Mouse (Mus musculus): ENCODE data around the gene Qk. TPM values are rescaled to one million over a fixed set of nuclear protein-coding genes. Genes with fewer than 3 reads are reported as not detected.

The Qk gene
- 17.2 and 19.1 TPM in 2 replicates for polyA plus RNA-seq (2015; fragmentation: Nextera tagmentation; extraction: Ambion mirVana)

DNA sequence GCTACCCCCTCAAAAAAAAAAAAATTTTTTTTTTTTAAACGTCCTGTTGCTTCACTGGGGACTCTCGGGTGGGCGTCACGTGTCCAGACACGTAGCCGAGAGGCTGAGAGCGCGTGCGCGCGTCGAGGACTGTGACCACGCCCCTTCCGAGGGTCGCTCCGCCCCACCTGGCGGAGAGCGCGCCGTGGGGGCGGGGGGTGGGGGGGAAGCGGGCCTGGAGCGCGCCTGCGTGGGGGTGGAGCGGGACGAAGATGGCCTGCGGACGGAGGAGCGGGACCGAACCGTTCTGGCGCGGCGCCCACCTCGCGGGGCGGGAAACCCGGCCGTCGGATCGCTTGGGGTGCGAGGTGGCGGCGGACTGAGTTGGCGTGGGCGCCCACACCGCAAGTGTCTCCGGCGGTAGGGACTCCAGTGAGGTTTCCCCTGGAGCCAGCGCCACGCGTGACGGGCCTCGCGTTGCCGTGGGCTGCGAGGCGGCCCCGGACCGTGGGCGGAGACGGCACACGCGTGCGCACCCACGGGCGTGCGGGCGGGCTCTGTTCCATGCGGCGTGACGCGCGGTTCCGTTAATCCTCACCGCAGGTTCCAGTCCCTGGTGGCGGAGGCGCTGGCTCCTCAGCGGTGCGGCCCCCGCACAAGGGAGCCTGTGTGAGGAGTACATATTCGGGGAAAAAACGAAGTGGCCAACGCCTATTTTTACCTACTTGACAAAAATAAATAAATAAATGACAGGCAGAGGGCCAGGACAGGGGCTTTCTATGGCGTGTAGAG lies at the start of gene Qk:
Gene Qk (minus strand): TSS at position 170 of the 771 bp plus-strand sequence.
- under 1% methylated on average over 84 of the region's 86 CpGs for WGBS
- Histone ChIP-seq H3K4me2 (peak within 1 kb of the TSS; percentile 58), H3K27ac (peak within 1 kb of the TSS; percentile 99), H3K4me1 (no peaks in the 10 kb centered on the region), H3K36me3 (no peaks in the 10 kb centered on the region), H3K4me3 (replicated peaks) (peak within 1 kb of the TSS; percentile 77), H3K27me3 (replicated peaks) (no peaks in the 10 kb centered on the region), H3K9me3 (no peaks in the 10 kb centered on the region), H3K9ac (peak within 1 kb of the TSS; percentile 96)
- peak; percentile 68 for ATAC-seq (ENCODE audit: insufficient read depth, low FRiP score, low read depth)

DNA sequence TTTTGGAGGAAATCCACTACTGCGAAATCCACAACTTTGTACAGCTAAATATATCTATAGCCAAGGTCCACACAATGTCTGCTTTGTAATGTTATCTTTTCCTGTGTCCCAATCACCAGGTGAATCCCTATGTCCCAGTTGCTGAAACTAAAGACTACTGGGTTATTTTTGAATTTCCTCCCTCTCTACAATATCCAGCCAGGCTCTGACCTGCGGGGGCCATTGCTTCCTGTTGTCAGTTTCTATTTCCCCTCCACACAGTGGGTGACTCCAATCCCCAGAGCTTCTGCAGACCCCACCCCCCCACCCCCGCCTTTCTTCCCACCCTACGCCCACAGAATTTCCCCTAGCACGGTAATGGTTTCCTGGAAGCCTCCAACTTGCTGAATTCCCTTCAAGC lies 47.4 kb upstream of the Qk start:
- no peak overlapping the region for H3K9ac ChIP-seq
- H3K36me3 ChIP-seq: no peaks in the 10 kb centered on the region
- H3K27me3 ChIP-seq (replicated peaks): no peaks in the 10 kb centered on the region
- no peak overlapping the region for H3K27ac ChIP-seq
- no peaks in the 10 kb centered on the region for H3K4me1 ChIP-seq
- no peak overlapping the region for H3K4me2 ChIP-seq
- ATAC-seq (ENCODE audit: insufficient read depth, low FRiP score, low read depth): no peak
- no peak overlapping the region for H3K4me3 ChIP-seq (replicated peaks)
- WGBS: 79% methylated on average over 5 of the region's 5 CpGs
- H3K9me3 ChIP-seq: no peaks in the 10 kb centered on the region

DNA sequence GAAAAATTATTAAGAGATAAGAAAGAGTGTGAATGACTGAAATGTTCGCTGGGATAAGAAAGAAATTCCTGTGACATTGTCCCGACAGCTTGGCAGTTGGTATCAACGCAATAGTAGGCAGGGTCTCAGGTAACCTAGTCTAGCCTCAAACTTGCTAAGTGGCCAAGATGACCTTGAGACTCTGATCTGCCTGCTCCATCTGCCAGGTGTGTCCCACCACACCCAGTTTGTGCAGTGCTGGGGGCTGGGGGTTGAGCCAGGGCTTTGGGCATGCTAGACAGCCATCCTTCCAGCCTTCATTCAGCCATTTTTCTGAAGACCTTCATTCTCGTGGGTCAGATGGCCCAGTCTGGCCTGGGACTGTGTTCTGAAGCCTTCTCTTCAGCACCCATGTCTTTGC lies 46.9 kb upstream of the Qk start:
- no peaks in the 10 kb centered on the region for H3K27me3 ChIP-seq (replicated peaks)
- H3K27ac ChIP-seq: no peak overlapping the region
- H3K4me2 ChIP-seq: no peak overlapping the region
- no peak overlapping the region for H3K4me3 ChIP-seq (replicated peaks)
- H3K4me1 ChIP-seq: no peaks in the 10 kb centered on the region
- no peaks in the 10 kb centered on the region for H3K9me3 ChIP-seq
- no peak overlapping the region for H3K9ac ChIP-seq
- no peaks in the 10 kb centered on the region for H3K36me3 ChIP-seq
- WGBS: 73% methylated on average over 4 of the region's 4 CpGs
- ATAC-seq (ENCODE audit: insufficient read depth, low FRiP score, low read depth): no peak

DNA sequence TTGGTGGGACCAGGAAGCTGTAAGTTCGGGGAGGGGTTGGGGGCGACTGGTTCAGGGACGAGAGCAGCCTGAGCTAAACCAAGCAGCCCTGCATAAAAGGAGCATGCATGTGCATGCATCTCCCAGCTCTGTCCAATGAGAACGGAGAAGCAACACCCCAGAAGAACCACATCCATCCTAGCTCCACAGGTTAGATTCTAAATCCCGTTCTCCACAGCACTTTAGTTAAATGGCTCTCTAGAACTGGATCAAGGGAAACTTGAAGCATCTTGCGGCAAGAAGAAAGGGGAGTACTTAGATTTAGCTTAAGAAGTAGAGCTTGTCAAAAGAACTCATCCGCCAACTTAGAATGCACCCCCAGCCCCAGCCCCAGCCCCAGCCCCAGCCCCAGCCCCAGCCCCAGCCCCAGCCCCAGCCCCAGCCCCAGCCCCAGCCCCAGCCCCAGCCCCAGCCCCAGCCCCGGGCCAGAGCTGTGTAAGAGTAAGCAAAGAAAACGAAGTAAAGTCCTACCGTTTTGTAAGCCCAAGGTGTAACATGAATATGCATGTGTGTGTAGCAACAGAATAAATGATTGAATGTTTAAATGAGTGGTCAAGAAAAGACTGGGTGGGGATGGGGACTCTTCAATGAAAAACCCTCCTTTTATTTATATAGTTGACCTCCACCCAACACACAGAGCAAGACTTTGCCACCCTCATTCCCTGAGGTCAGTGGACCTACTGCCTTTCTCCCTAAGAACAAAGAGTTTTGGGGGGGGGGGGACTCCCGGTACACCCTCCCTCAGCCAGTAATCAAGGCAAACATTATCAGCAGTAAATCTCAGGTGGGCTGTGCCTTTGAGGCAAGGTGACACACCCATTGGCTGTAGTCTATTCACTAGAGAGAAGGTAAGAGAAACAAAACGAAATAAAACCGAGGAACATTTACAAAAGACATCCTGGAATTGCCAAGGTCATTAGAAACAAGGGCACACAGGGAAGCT lies 46.1 kb upstream of the Qk start:
- Histone ChIP-seq H3K4me1 (no peaks in the 10 kb centered on the region), H3K9ac (no peak overlapping the region), H3K4me3 (replicated peaks) (no peak overlapping the region), H3K27me3 (replicated peaks) (no peaks in the 10 kb centered on the region), H3K4me2 (no peak overlapping the region), H3K9me3 (no peaks in the 10 kb centered on the region), H3K36me3 (no peaks in the 10 kb centered on the region), H3K27ac (no peak overlapping the region)
- ATAC-seq (ENCODE audit: insufficient read depth, low FRiP score, low read depth): no peak
- 61% methylated on average over 13 of the region's 13 CpGs for WGBS

DNA sequence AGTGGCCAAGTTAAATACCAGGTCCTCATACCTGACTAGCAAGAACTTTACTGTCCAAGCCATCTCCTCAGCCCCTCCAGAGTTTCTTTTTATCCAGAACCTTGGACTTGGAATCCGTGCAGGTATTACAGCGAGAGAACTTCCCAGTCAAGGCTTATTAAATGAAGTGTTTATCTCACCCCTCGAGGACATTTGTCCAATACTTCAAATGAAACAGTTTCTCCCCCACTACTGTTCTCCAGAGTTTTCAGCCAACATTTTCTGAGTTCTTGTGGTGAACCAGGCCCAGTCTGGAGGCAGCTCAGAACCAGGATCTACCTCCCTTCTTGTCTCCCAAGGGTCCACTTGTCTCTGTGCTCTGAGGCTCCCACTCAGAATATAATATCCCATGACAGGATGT lies 43.5 kb upstream of the Qk start:
- Histone ChIP-seq H3K36me3 (no peaks in the 10 kb centered on the region), H3K27me3 (replicated peaks) (no peaks in the 10 kb centered on the region), H3K4me3 (replicated peaks) (no peak overlapping the region), H3K9ac (no peak overlapping the region), H3K4me1 (no peaks in the 10 kb centered on the region), H3K4me2 (no peak overlapping the region), H3K9me3 (no peaks in the 10 kb centered on the region), H3K27ac (no peak overlapping the region)
- 77% methylated on average over 3 of the region's 3 CpGs for WGBS
- no peak for ATAC-seq (ENCODE audit: insufficient read depth, low FRiP score, low read depth)

DNA sequence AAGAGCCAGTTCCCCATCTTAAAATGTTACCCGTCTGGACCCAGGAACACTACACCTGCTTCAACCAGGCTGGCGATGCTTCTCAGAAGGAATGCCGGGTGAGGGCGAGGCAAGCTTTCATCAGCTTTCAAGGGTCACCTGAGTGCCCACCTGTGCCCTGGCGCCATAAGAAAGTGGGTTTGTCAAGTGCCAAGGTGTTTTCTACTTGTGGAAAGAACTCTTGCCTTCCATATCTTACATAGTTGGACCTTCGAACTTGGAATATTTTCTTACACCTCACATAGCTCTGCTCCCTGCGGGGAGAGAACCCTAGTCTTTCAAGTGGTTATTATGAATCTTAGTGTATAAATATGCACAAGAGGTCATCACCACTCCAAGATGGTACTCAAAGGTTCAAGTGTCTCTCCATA lies 42.2 kb upstream of the Qk start:
- no peaks in the 10 kb centered on the region for H3K27me3 ChIP-seq (replicated peaks)
- no peaks in the 10 kb centered on the region for H3K9me3 ChIP-seq
- ATAC-seq (ENCODE audit: insufficient read depth, low FRiP score, low read depth): no peak
- no peak overlapping the region for H3K4me3 ChIP-seq (replicated peaks)
- WGBS: 86% methylated on average over 7 of the region's 7 CpGs
- no peak overlapping the region for H3K9ac ChIP-seq
- no peaks in the 10 kb centered on the region for H3K36me3 ChIP-seq
- H3K27ac ChIP-seq: no peak overlapping the region
- no peaks in the 10 kb centered on the region for H3K4me1 ChIP-seq
- H3K4me2 ChIP-seq: no peak overlapping the region

DNA sequence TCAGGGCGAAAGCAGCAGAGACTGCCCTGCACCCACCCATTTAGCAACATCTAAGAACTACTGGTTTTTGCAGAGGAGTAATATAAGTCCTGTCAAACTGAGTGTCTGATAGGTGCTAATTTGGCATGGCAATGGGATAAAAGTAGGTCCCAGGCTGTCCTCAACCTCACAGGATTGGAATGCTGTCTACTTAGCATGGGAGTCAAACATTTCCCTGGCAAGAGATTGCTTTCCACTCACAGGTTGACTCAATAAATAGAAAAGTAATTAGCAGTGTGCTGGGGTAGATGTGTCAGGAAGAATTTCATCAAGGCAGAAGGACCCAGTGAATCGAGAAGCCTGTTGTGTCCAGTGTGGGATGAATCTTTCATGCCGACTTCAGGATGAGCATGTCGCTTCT lies 41.1 kb upstream of the Qk start:
- Histone ChIP-seq H3K4me1 (no peaks in the 10 kb centered on the region), H3K4me3 (replicated peaks) (no peak overlapping the region), H3K9ac (no peak overlapping the region), H3K27ac (no peak overlapping the region), H3K9me3 (no peaks in the 10 kb centered on the region), H3K36me3 (no peaks in the 10 kb centered on the region), H3K27me3 (replicated peaks) (no peaks in the 10 kb centered on the region), H3K4me2 (no peak overlapping the region)
- 74% methylated on average over 4 of the region's 4 CpGs for WGBS
- no peak for ATAC-seq (ENCODE audit: insufficient read depth, low FRiP score, low read depth)

DNA sequence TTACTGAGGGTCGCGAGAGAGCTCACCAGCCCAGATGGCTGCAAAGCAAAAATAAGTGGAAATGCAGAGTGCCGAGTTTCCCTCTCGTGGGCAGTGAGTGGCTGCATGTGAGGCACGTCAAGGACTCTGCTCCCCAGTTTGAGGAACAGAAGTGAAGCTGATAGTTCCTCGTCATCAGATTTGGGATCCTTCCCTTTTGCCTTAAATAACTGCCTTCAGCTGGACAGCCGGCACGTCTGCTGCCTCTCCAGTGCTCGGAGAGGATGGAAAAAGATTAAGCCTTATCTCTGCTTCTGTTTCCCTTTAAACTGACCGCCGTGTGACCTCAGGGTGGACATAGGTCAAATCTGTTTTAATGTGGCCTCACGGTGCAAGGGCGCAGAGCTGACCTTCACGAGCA lies 39.8 kb upstream of the Qk start:
- 49% methylated on average over 14 of the region's 14 CpGs for WGBS
- Histone ChIP-seq H3K27me3 (replicated peaks) (no peaks in the 10 kb centered on the region), H3K4me3 (replicated peaks) (no peak overlapping the region), H3K9ac (no peak overlapping the region), H3K4me2 (no peak overlapping the region), H3K36me3 (no peaks in the 10 kb centered on the region), H3K27ac (no peak overlapping the region), H3K9me3 (no peaks in the 10 kb centered on the region), H3K4me1 (no peaks in the 10 kb centered on the region)
- no peak for ATAC-seq (ENCODE audit: insufficient read depth, low FRiP score, low read depth)

DNA sequence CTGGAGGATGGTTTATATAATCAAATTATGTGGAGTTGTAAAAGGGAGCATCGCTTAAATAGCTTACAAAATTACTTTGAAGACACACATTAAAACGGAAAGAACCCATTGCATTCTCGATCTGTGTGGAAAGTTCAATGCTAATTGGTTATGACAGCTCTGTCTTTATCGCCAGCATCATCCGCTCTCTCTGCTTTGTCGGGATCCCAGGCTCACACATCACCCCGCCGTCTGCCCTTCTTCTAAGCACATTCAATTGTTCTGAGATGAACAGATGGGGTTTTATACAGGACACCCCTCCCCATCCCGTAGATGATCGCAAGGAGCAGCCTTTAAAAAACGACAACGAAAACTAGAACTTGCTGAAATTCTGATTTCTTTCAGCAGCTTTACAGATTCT lies 37.7 kb upstream of the Qk start:
- 87% methylated on average over 12 of the region's 12 CpGs for WGBS
- H3K9ac ChIP-seq: no peak overlapping the region
- no peaks in the 10 kb centered on the region for H3K27me3 ChIP-seq (replicated peaks)
- no peaks in the 10 kb centered on the region for H3K9me3 ChIP-seq
- no peaks in the 10 kb centered on the region for H3K36me3 ChIP-seq
- H3K4me3 ChIP-seq (replicated peaks): no peak overlapping the region
- H3K4me1 ChIP-seq: no peaks in the 10 kb centered on the region
- no peak overlapping the region for H3K27ac ChIP-seq
- no peak overlapping the region for H3K4me2 ChIP-seq
- no peak for ATAC-seq (ENCODE audit: insufficient read depth, low FRiP score, low read depth)

DNA sequence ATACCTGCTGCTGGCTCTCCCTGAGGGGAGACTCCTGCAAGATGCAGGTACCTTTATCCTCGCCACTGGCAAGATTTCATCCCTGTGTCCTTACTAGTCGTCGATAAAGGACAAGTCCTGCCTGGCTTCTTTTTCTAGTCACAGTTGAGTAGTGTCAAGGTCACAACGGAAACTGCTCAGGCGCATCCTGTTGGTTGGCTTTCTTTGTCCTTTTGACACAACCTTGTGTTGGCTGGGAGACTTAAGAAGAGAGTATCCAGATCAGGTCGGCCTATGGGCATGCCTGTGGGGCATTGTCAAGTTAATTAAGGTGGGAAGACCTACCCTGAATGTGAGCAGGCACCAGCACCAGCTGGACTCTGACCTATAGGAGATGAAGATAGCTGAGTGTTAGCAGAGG lies 36.6 kb upstream of the Qk start:
- Histone ChIP-seq H3K9me3 (no peaks in the 10 kb centered on the region), H3K4me3 (replicated peaks) (no peak overlapping the region), H3K4me2 (no peak overlapping the region), H3K27ac (no peak overlapping the region), H3K27me3 (replicated peaks) (no peaks in the 10 kb centered on the region), H3K9ac (no peak overlapping the region), H3K36me3 (no peaks in the 10 kb centered on the region), H3K4me1 (no peaks in the 10 kb centered on the region)
- 60% methylated on average over 6 of the region's 6 CpGs for WGBS
- ATAC-seq (ENCODE audit: insufficient read depth, low FRiP score, low read depth): no peak

DNA sequence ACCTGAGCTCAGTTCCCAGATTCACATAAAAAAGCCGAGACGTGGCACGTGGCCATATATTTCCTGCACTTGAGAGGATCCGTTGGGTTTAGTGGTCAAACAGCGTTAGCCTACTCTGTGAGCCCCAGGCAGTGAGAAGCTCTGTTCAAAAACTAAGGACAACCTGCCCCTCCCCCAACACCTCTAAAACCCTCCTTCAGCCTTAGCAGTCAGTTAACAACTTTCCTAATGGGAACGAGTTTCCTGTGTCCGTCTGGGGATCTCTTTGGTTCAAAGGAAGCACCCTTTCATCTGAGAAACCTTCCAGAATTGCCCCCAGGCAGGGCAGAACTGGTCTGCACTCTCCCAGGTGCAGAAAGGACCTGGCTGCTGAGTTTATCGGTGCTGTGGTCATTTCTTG lies 36.1 kb upstream of the Qk start:
- H3K9ac ChIP-seq: no peak overlapping the region
- H3K4me2 ChIP-seq: no peak overlapping the region
- no peaks in the 10 kb centered on the region for H3K36me3 ChIP-seq
- H3K27ac ChIP-seq: no peak overlapping the region
- 33% methylated on average over 8 of the region's 8 CpGs for WGBS
- no peaks in the 10 kb centered on the region for H3K27me3 ChIP-seq (replicated peaks)
- no peak overlapping the region for H3K4me3 ChIP-seq (replicated peaks)
- no peaks in the 10 kb centered on the region for H3K9me3 ChIP-seq
- no peak for ATAC-seq (ENCODE audit: insufficient read depth, low FRiP score, low read depth)
- no peaks in the 10 kb centered on the region for H3K4me1 ChIP-seq

DNA sequence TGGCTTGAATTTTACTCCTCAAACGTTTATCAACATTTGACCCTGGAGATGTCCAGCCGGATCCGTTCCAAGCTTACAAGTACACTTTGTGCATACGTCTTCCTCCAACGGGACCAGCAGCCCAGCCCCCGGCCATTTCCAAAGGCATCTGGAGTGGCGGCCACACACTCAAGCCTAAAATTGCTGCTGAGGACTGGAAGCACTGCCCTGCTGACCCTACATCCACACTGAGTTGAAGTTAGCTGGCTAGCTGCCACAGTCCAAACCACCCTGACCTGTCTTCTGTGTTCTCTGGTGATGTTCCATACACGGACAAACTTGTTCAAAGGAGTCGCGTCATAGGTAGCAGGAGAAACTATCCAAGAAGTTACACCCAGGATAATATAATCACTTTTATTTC lies 18.6 kb upstream of the Qk start:
- H3K4me2 ChIP-seq: no peak overlapping the region
- no peaks in the 10 kb centered on the region for H3K27me3 ChIP-seq (replicated peaks)
- 53% methylated on average over 10 of the region's 10 CpGs for WGBS
- no peaks in the 10 kb centered on the region for H3K9me3 ChIP-seq
- no peak overlapping the region for H3K9ac ChIP-seq
- H3K36me3 ChIP-seq: no peaks in the 10 kb centered on the region
- H3K27ac ChIP-seq: no peak overlapping the region
- no peak for ATAC-seq (ENCODE audit: insufficient read depth, low FRiP score, low read depth)
- 0 out of 2 replicates have a peak, but pooled peaks cover 4% of the 10 kb centered on the region for H3K4me1 ChIP-seq
- H3K4me3 ChIP-seq (replicated peaks): no peak overlapping the region

Data from stomach, embryonic 15.5 days (tissue).